Mouse (Mus musculus) activated CD4-positive, CD25-positive, alpha-beta regulatory T cell, adult 4 months (primary cell): ENCODE results near the gene Prdx6. TPM values are rescaled to one million over a fixed set of nuclear protein-coding genes. Genes with fewer than 3 reads are reported as not detected.
"Not testable (repeated sequence)": the region's sequence is repeated elsewhere in the genome, so short reads cannot be mapped to it uniquely, and the experiment has no call there.

Experiments
- ATAC-seq: one replicate; pipeline ENCODE4 v1.8.0; 2017
- polyA plus RNA-seq, 2 experiments: library from polyadenylated mRNA; unstranded; fragments of 100-300 nt; shearing (Covaris generic); gene quantifications; one replicate each; pipeline ENCODE4 v1.2.1; 2017

Prdx6 gene
- polyA plus RNA-seq, 2 experiments from 2014 or later: 287 to 330 TPM

- no peak for ATAC-seq
Observed at GRCm38 (mm10) chr1:161250031-161250603, 902 bp downstream of the Prdx6 start.

- no peak for ATAC-seq
Observed at GRCm38 (mm10) chr1:161249442-161249841, 1.6 kb downstream of the Prdx6 start.

GRCm38 (mm10) chr1:161248685-161249084 is 2.3 kb downstream of the Prdx6 start:
- no peak for ATAC-seq

- ATAC-seq: no peak
Observed at GRCm38 (mm10) chr1:161247643-161248580, 3.1 kb downstream of the Prdx6 start.

GRCm38 (mm10) chr1:161247176-161247575 is 3.8 kb downstream of the Prdx6 start:
- no peak for ATAC-seq

- no peak for ATAC-seq
Observed at GRCm38 (mm10) chr1:161237750-161238149, 13.3 kb downstream of the Prdx6 start.

- ATAC-seq: no peak
Observed at GRCm38 (mm10) chr1:161237339-161237738, 13.7 kb downstream of the Prdx6 start.

- no peak for ATAC-seq
Observed at GRCm38 (mm10) chr1:161233226-161233839, 17.7 kb downstream of the Prdx6 start.

GRCm38 (mm10) chr1:161232181-161232580 is 18.8 kb downstream of the Prdx6 start:
- no peak for ATAC-seq

- ATAC-seq: no peak
Observed at GRCm38 (mm10) chr1:161224837-161225236, 26.2 kb downstream of the Prdx6 start.

- no peak for ATAC-seq
Observed at GRCm38 (mm10) chr1:161219816-161220215, 31.2 kb downstream of the Prdx6 start.

GRCm38 (mm10) chr1:161214465-161214864 is 36.6 kb downstream of the Prdx6 start:
- ATAC-seq: peak; percentile 46

- ATAC-seq: no peak
Observed at GRCm38 (mm10) chr1:161199856-161200255, 51.2 kb downstream of the Prdx6 start.

- not testable (repeated sequence) for ATAC-seq
Observed at GRCm38 (mm10) chr1:161196364-161196763, 54.7 kb downstream of the Prdx6 start.

- ATAC-seq: peak; percentile 89
Observed at GRCm38 (mm10) chr1:161195541-161196351, 55.3 kb downstream of the Prdx6 start.

GRCm38 (mm10) chr1:161190253-161190910 is 60.6 kb downstream of the Prdx6 start:
- ATAC-seq: no peak

Other genes starting within 250 kb of the Prdx6 start
- gene Zbtb37, start 216.4 kb downstream of the Prdx6 start, polyA plus RNA-seq: 1 to 10 TPM; 4.3 to 5.2 TPM
- gene Dars2, start 180.6 kb downstream of the Prdx6 start, polyA plus RNA-seq: 10 to 100 TPM; 17.3 to 22.9 TPM
- 10 to 100 TPM; 28.4 to 29.3 TPM for gene Cenpl, start 180.5 kb downstream of the Prdx6 start, polyA plus RNA-seq
- gene Klhl20, start 119.7 kb downstream of the Prdx6 start, polyA plus RNA-seq: 10 to 100 TPM; 24.4 to 33.5 TPM
- not detected for gene Ankrd45, start 108.5 kb downstream of the Prdx6 start, polyA plus RNA-seq
- under 1 TPM in 1 of 2 experiments, not detected in 1; 0.36 TPM for gene Tex50, start 91.9 kb downstream of the Prdx6 start, polyA plus RNA-seq
- gene Tnfsf4, start 144.2 kb upstream of the Prdx6 start, polyA plus RNA-seq: 1 to 10 TPM in 1 of 2 experiments, under 1 TPM in 1; 0.29 to 2.1 TPM
- not detected for gene Tnfsf18, start 243.4 kb upstream of the Prdx6 start, polyA plus RNA-seq